Mouse (Mus musculus): ENCODE data around the gene Cyp2j5. TPM values are rescaled to one million over a fixed set of nuclear protein-coding genes. Genes with fewer than 3 reads are reported as not detected.
A peak's percentile ranks its signal among the peaks of the same experiment; 100 is the strongest.
"Not testable (repeated sequence)": the region's sequence is repeated elsewhere in the genome, so short reads cannot be mapped to it uniquely, and the experiment has no call there.

Cyp2j5 gene
- polyA plus RNA-seq, 1 experiment from 2014 or later = not detected

DNA sequence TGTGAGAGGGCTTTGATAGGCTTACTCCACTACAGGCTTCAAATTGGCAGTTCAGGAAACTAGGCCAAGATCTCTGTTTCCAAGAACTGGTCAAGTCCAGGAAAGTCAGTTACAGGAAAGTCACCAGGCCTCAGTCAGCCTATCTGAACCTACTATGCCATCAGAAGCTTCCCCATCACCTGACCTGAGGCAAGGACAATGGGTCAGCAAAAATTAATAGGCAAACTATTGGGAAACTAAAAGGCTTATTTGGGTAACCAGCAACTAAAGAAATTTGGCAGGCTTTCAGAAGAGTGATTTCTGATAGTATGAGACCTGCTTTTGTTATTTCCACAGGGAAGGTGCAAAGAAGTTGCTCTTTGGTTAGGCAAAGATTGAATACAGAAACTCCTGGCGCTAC lies 41.5 kb downstream of the Cyp2j5 start:
- Histone ChIP-seq H3K9me3 (replicated peaks) (peaks cover 5% of the 10 kb centered on the region; the same call in 1 of the 2 replicates), H3K9ac (no peak overlapping the region), H3K27ac (ENCODE audit: poor library complexity, severe bottlenecking) (no peak overlapping the region), H3K4me3 (no peak overlapping the region), H3K4me1 (replicated peaks) (no peaks in the 10 kb centered on the region), H3K4me2 (no peak overlapping the region), H3K27me3 (replicated peaks) (no peaks in the 10 kb centered on the region), H3K36me3 (no peaks in the 10 kb centered on the region)
- ATAC-seq (ENCODE audit: insufficient number of reproducible peaks, low FRiP score) = no peak
- 83% methylated on average over 1 of the region's 1 CpGs for WGBS

DNA sequence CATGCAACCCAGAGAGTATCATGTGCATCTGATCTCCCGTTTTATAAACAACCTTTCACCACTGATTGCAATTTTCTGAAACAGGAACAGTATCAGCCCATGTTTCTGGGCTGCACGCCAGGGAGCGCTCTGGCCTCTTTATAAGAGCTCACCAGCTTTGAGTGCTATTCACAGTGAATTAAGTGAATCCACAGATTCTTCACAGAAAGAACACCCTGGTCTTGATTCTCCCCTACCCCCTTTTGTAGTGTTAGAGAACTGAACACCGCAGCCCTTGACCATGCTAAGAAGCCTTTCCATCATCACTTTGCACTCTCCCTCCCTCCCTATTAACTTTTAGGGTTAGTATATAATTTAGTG lies 72.2 kb downstream of the Cyp2j5 start:
- peak; percentile 59; the same call in 1 of the 2 replicates for ATAC-seq (ENCODE audit: insufficient number of reproducible peaks, low FRiP score)
- 26% methylated on average over 4 of the region's 4 CpGs for WGBS
- peak overlapping the region; percentile 87 for H3K4me2 ChIP-seq

DNA sequence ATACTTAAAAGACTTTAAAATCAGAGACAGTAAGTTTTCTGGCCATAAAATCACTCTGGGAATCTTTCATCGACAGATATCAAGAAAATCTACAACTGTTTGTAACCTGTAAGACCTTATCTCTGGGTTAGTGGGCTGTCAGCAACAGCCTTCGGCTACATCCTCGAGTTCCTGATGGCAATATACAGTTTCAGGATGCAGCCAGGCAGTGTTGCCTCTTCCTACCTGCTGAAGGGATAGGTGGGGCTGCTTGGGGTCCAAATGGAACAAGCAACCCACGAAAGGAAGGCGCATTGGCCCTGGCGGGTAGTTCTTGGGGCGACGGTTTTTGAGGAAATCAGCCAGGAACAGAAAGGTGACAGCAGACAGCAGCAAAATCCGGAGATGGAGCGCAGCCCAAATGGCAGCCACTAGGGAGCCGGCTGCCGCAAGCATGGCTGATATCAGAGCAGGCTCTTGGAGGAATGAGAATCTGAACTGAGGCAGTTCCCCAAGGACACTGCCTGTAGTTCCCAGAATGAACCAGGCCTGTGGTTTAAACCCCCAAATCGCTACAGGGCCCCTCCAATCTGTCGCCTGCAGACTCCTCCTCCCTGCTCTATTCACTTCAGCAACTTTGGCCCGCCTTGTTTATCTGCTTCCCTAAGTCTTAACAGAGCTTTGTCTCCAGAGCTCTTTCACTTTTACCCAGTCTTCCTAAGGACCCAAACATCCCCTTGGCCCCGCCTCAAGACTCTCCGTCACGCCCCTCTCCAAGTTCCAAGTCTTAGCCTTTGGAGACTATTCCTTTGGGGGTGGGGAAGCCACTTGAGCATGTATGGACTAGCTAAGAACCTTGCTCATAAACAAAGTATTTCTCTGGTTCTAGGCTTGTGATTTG lies 72.8 kb downstream of the Cyp2j5 start, which contains the start of gene Cyp2j9:
Gene Cyp2j9, minus strand, starts transcription at position 668 of the 880 bp plus-strand sequence.
- 4% methylated on average over 18 of the region's 18 CpGs for WGBS
- ATAC-seq (ENCODE audit: insufficient number of reproducible peaks, low FRiP score) = peak; percentile 81
- H3K36me3 ChIP-seq = no peaks in the 10 kb centered on the region
- peak within 1 kb of the TSS; percentile 70 for H3K9ac ChIP-seq
- H3K27me3 ChIP-seq (replicated peaks) = no peaks in the 10 kb centered on the region
- H3K4me2 ChIP-seq = peak within 1 kb of the TSS; percentile 87
- H3K27ac ChIP-seq (ENCODE audit: poor library complexity, severe bottlenecking) = 0 out of 2 replicates have a peak within 1 kb of the TSS, but pooled peaks have one; percentile 21
- no peaks in the 10 kb centered on the region; the same call in 1 of the 2 replicates for H3K4me1 ChIP-seq (replicated peaks)
- peak within 1 kb of the TSS; percentile 56 for H3K4me3 ChIP-seq
- H3K9me3 ChIP-seq (replicated peaks) = no peaks in the 10 kb centered on the region

More for the DNA sequence above, 72.2 kb downstream of the Cyp2j5 start:
- H3K9ac ChIP-seq = no peak overlapping the region
- H3K36me3 ChIP-seq = no peaks in the 10 kb centered on the region
- H3K4me3 ChIP-seq = peak overlapping the region; percentile 56
- no peaks in the 10 kb centered on the region for H3K27me3 ChIP-seq (replicated peaks)
- H3K27ac ChIP-seq (ENCODE audit: poor library complexity, severe bottlenecking) = 0 out of 2 replicates have a peak overlapping the region, but pooled peaks have one; percentile 21
- H3K4me1 ChIP-seq (replicated peaks) = no peaks in the 10 kb centered on the region; the same call in 1 of the 2 replicates
- H3K9me3 ChIP-seq (replicated peaks) = no peaks in the 10 kb centered on the region

DNA sequence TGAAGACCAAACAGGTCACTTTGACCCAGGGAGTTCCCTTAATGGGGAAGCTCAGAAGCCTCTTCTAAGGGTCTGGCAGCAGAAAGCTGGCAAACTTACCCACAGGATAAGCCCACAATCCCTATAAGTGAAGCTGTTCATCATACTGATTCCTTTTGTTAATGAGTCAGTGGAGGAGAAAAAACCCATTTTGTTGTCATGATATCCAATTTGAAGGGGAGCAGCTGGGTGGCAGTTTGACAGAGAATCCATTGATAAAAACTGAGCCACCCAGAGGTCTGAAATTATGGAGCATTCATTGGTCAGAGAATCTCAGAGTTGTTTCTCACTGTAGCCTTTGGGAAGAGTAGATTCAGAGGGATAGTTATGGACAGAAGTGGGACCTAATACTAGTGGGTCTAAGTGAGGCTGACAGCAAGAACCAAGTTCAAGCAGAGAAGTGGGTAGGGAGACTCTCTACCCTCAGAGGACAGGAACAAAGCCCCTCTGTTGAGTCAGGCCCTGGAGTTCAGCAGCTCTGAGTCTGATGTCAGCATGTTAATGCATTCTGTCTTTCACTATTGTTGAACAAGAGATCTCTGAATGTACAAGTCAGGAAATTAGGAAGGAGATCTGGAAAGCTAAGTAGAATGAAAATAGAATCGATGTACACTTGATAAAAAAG lies 82.4 kb downstream of the Cyp2j5 start:
- ATAC-seq (ENCODE audit: insufficient number of reproducible peaks, low FRiP score) = no peak
- WGBS = 56% methylated on average over 1 of the region's 1 CpGs
- Histone ChIP-seq H3K27me3 (replicated peaks) (no peaks in the 10 kb centered on the region), H3K27ac (ENCODE audit: poor library complexity, severe bottlenecking) (no peak overlapping the region), H3K9me3 (replicated peaks) (no peaks in the 10 kb centered on the region), H3K4me2 (no peak overlapping the region), H3K4me1 (replicated peaks) (no peaks in the 10 kb centered on the region), H3K9ac (no peak overlapping the region), H3K36me3 (no peaks in the 10 kb centered on the region), H3K4me3 (no peak overlapping the region)

DNA sequence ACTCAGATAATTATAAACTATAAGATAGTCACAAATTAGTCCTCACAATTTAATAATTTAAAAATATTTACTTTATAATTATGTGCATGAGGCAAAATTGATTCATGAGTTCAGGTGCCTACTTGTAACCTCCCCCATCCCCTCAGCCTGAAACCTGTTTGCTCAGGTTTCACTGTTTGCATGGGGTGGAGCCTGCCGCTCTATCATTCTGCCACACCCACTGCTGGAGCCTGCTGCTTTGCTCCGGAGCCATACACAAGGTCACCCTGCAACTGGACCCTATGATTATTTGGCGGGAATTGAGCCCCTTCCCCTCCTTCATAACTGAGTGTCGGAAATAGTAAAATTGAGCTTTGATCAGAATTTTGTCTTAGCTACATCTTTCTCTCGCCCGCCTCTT lies 83.6 kb downstream of the Cyp2j5 start:
- 55% methylated on average over 6 of the region's 6 CpGs for WGBS
- not testable (repeated sequence) for H3K27ac ChIP-seq (ENCODE audit: poor library complexity, severe bottlenecking); H3K4me1 ChIP-seq (replicated peaks)

More for the DNA sequence above, 83.6 kb downstream of the Cyp2j5 start:
- H3K36me3 ChIP-seq; H3K4me3 ChIP-seq; H3K4me2 ChIP-seq; ATAC-seq (ENCODE audit: insufficient number of reproducible peaks, low FRiP score); H3K9ac ChIP-seq; H3K9me3 ChIP-seq (replicated peaks); H3K27me3 ChIP-seq (replicated peaks): not testable (repeated sequence)

Other genes with a start within 250 kb of the Cyp2j5 start
- not detected in 2 replicates for gene Cyp2j8, start 156.8 kb downstream of the Cyp2j5 start, polyA plus RNA-seq (2016; fragmentation: Nextera tagmentation; extraction: Ambion mirVana)
- gene Cyp2j6, start 110.5 kb downstream of the Cyp2j5 start, polyA plus RNA-seq (2016; fragmentation: Nextera tagmentation; extraction: Ambion mirVana) = 4.4 and 4.9 TPM in 2 replicates
- gene Cyp2j9, start 72.6 kb downstream of the Cyp2j5 start, polyA plus RNA-seq (2016; fragmentation: Nextera tagmentation; extraction: Ambion mirVana) = 0.84 and 1.1 TPM in 2 replicates
- not detected in 2 replicates for gene Gm12695, start 121.0 kb upstream of the Cyp2j5 start, polyA plus RNA-seq (2016; fragmentation: Nextera tagmentation; extraction: Ambion mirVana)

Measured in heart, embryonic 12.5 days (tissue).